Mouse (Mus musculus) midbrain, embryonic 16.5 days (tissue): Measurements from ENCODE around the gene Ppat. TPM values are rescaled to one million over a fixed set of nuclear protein-coding genes. Genes with fewer than 3 reads are reported as not detected.

Experiments
- ATAC-seq: fragments of 200-750 bp; cut with Nextera tagmentation; 2 replicates; pipeline ENCODE4 v1.8.0; 2017; ENCODE audit warnings: moderate TSS enrichment
- H3K27ac ChIP-seq: fragments of 300-500 bp; sonication (generic); 2 replicates; pipeline ENCODE4 v1.5.1; 2014; ENCODE audit warnings: mild to moderate bottlenecking, low read length, mixed read lengths
- H3K27me3 ChIP-seq: fragments of 300-500 bp; sonication (generic); 2 replicates; pipeline ENCODE4 v1.6.1; 2014; ENCODE audit warnings: low read depth, low read length, mixed read lengths; ENCODE audit not compliant: control insufficient read depth, insufficient read depth
- H3K36me3 ChIP-seq: fragments of 300-500 bp; sonication (generic); 2 replicates; pipeline ENCODE4 v1.6.1; 2014; ENCODE audit warnings: mild to moderate bottlenecking, low read length, moderate library complexity, mixed read lengths; ENCODE audit not compliant: control insufficient read depth, insufficient read depth
- H3K4me1 ChIP-seq: fragments of 300-500 bp; sonication (generic); 2 replicates; pipeline ENCODE4 v1.6.1; 2014; ENCODE audit warnings: mild to moderate bottlenecking, low read length, mixed read lengths; ENCODE audit not compliant: control insufficient read depth, insufficient read depth
- H3K4me2 ChIP-seq: fragments of 300-500 bp; sonication (generic); 2 replicates; pipeline ENCODE4 v1.6.1; 2014; ENCODE audit warnings: mild to moderate bottlenecking, low read length, mixed read lengths
- H3K4me3 ChIP-seq: fragments of 300-500 bp; sonication (generic); 2 replicates; pipeline ENCODE4 v1.5.1; 2014; ENCODE audit warnings: low read depth, mild to moderate bottlenecking, low read length, moderate library complexity, mixed read lengths
- H3K9ac ChIP-seq: fragments of 300-500 bp; sonication (generic); 2 replicates; pipeline ENCODE4 v1.6.1; 2014; ENCODE audit warnings: low read depth, low read length, mixed read lengths
- H3K9me3 ChIP-seq: fragments of 300-500 bp; sonication (generic); replicated peaks from 2 replicates; pipeline ENCODE4 v1.6.1; 2014; ENCODE audit warnings: mild to moderate bottlenecking, low read length, mixed read lengths; ENCODE audit not compliant: control insufficient read depth, poor library complexity, severe bottlenecking
- WGBS: fragments of 180-500 bp; shearing (Covaris S2); extraction: QIAGEN DNeasy Blood & Tissue Kit; methylation state at CpG from one replicate; pipeline ENCODE4 v1.1.7; 2014; 5-methylcytosine and 5-hydroxymethylcytosine counted together
- polyA plus RNA-seq: library from polyadenylated mRNA; unstranded; fragments of >200 nt; fragmentation: Nextera tagmentation; extraction: Ambion mirVana; gene quantifications from 2 replicates; pipeline ENCODE4 v1.2.1, GENCODE M21; 2015

The Ppat gene
- 9.7 and 10.4 TPM in 2 replicates for polyA plus RNA-seq

DNA sequence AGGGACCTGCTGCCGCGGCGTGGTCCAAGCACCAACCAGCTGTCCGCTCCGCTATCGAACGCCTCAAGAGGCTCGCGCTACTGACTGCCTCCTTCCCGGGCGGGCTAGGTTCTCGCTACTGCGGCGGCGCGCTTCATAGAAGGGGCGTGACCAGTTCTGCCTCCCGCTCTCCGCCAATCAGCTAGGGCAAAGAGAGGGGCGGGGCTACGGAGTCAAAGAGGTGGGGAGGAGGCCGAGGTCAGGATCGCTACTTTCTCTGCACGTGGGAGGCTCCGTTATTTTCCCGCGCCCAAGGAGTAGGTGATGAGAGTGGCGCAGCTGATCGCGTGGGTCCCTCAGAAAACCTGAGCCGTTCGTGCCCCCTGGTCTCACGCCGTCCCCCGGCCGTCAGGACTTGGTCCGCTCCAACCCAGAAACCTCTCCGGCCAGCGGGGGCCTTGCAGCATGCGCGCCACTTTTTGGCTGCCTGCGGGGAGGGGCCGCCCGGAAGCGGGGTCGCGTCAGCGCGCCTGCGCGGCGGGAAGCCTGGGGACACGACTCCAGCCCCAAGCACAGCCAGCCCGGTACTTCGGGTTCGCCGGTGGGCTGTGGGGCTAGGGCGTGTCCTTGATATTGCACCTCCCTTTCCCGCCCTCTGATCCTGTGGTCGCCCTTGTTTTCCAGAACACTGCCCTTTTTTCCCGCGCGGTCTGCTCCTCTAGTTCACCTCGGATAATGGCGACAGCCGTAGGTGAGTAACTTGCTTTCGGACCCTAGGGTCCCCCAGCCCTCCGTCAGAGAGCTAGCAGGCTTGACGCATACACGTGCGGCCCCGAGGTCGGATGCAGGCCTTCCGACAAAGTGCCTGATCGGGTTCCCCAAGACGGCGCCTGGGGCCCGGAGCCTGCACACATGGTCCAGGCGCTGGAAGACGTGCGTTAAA is at the start of gene Ppat, which contains the start of gene Paics:
Gene Ppat (minus strand): TSS at position 473 of the 922 bp plus-strand sequence.
Gene Paics (plus strand): TSS at position 202 of the 922 bp plus-strand sequence.
- peak; percentile 97 for ATAC-seq
- Histone ChIP-seq H3K4me1 (peaks cover 22% of the 10 kb centered on the region), H3K27me3 (no peaks in the 10 kb centered on the region), H3K36me3 (no peaks in the 10 kb centered on the region), H3K9ac (peak within 1 kb of the TSS; percentile 63), H3K4me3 (peak within 1 kb of the TSS; percentile 63), H3K27ac (peak within 1 kb of the TSS; percentile 81), H3K4me2 (peak within 1 kb of the TSS; percentile 86), H3K9me3 (no peaks in the 10 kb centered on the region)
- under 1% methylated on average over 81 of the region's 81 CpGs for WGBS

DNA sequence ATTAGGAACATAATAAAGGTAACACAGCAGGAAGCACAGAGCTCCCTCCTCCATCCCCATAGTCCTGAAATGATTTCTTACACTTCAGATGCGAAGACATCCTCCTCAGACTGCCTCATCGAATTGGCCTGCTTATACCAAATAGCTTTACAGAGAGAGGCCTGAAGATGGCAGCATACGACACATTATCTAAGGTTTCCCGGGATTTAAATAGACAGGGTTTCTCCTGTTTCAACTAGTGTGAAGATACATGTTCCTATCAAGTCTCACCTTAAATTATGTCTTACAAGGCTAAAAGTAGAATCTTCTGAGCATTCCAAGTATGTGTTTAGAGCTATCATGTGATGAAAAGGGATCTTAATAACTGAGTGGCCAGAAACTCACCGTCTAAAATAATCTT is 47.0 kb upstream of the Ppat start:
- Histone ChIP-seq H3K4me1 (no peaks in the 10 kb centered on the region), H3K27ac (no peak overlapping the region), H3K27me3 (no peaks in the 10 kb centered on the region), H3K9me3 (no peaks in the 10 kb centered on the region), H3K4me3 (no peak overlapping the region), H3K36me3 (peaks cover 31% of the 10 kb centered on the region), H3K4me2 (no peak overlapping the region), H3K9ac (no peak overlapping the region)
- 45% methylated on average over 5 of the region's 5 CpGs for WGBS
- peak; percentile 36; the same call in 1 of the 2 replicates for ATAC-seq

DNA sequence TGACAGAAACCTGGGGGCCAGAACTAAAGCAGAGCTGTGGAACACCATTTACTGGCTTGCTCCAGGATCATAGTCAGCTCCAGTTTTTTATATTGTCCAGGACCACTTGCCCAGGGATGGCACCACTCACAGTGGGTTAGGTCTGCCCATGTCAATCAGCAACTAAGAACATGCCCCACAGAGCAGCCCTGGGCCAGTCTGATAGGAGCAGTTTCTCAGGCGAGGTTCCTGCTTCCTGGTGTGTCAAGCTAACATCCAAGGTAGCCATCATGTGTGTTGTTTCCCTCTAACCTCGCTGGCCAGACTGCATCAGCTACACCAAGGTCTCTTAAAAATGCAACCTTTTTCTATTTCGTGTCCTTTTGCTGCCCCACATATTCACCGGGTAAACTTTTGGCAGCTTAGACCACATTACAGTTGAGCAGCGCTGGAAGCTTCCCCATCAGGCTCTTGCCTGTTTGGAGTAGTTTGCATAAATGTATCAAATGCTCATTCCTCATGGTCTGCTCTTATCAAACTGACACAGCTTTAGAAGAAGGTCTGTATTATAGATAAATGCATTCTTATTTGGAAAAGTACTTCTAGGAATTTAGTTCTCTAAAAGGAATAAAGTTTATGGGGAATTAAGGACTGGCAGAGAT is 41.9 kb upstream of the Ppat start:
- Histone ChIP-seq H3K9ac (no peak overlapping the region), H3K4me3 (no peak overlapping the region), H3K27ac (no peak overlapping the region), H3K36me3 (peaks cover 50% of the 10 kb centered on the region), H3K4me1 (no peaks in the 10 kb centered on the region), H3K9me3 (no peaks in the 10 kb centered on the region), H3K4me2 (no peak overlapping the region), H3K27me3 (no peaks in the 10 kb centered on the region)
- ATAC-seq: no peak
- 95% methylated on average over 5 of the region's 5 CpGs for WGBS

DNA sequence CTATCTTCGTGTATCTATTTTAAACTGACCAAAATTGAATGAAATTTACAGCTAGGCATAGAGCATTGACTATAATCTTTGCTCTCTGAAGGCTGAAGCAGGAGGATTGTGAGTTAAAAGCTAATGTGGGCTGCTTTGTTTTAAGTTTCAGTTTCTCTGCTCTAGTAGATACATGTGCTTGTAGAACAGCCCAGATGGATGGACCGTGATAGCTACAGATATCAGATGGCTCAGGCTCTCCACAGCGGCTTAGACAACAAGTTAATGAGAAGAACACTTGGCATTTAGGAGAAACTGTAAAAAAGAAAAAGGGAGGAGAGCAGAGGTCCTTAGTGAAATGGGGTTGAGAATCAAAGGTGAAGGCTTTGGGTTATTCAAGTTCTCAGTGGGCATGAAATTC is 39.4 kb upstream of the Ppat start:
- Histone ChIP-seq H3K9ac (no peak overlapping the region), H3K27me3 (no peaks in the 10 kb centered on the region), H3K27ac (no peak overlapping the region), H3K36me3 (peaks cover 45% of the 10 kb centered on the region), H3K9me3 (no peaks in the 10 kb centered on the region), H3K4me1 (no peaks in the 10 kb centered on the region), H3K4me3 (no peak overlapping the region), H3K4me2 (no peak overlapping the region)
- ATAC-seq: no peak
- 98% methylated on average over 3 of the region's 3 CpGs for WGBS

DNA sequence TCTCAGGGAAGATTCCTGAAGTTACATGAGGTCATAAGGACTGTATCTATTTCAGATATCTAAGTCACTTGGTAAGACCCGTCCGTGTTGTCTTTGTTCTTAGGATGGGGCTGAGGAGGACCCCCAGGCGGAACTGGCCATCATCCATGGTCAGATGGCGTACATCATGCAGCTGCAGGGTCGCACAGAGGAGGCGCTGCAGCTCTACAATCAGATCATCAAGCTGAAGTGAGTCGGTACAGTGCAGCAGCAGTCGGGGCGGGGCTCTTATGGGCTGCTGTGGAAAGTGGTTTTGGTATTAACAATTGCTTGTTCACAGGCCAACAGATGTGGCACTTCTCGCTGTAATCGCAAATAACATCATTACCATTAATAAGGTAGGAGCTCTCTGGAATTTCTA is 32.6 kb upstream of the Ppat start:
- Histone ChIP-seq H3K4me3 (no peak overlapping the region), H3K4me2 (no peak overlapping the region), H3K4me1 (no peaks in the 10 kb centered on the region), H3K9me3 (no peaks in the 10 kb centered on the region), H3K27ac (no peak overlapping the region), H3K27me3 (no peaks in the 10 kb centered on the region), H3K36me3 (peaks cover 46% of the 10 kb centered on the region), H3K9ac (no peak overlapping the region)
- no peak for ATAC-seq
- 93% methylated on average over 11 of the region's 11 CpGs for WGBS

DNA sequence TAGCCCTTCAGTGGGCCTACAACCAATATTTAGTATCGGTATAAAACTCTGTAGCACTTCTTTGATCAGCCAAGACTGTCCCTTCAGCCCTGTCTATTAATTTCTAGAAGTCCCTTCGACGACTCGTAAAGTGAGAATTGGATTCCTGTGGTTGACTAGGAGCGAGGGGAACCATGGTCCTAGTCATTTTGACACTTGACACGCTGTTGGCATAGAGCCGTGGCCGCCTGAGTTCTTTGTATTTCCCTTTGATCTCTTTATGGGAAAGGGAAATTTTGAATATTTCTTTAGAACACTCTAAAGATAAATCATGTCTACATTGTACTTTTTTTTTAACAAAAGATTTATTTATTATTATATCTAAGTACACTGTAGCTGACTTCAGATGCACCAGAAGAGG is 24.4 kb upstream of the Ppat start:
- ATAC-seq: no peak

DNA sequence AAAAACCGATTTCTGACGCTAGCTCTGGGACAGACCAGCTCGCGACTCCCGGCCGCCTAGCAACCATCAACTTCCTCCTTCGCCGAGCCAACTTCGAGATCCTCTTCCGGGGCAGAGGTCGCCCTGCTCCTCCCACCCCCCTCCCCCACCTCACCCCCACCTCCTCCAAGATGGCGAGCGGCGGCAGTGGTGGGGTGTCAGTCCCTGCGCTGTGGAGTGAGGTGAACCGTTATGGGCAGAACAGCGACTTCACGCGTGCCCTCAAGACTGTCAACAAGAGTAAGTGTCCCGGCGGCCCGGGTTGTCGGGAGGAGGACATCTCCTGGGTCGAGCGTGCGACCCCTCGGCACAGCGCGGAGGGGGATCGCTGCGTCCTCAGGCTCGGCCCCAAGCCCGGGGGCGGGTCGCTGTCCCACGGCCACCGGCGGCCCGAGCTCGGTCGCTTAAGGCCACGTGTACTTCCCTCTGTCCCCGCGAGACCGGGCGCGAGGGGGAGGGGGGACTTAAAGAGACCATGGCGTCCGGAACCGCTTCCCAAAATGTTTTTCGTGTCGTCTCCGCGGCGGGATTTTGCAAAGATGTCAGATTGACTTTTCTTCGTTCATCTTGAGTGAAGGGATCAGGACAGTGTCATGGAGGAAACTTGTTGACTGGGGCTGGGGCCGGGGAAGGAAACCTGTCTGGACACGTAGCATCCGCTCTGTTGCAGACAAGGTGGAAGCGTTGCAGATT is 23.3 kb upstream of the Ppat start, which contains the start of gene Srp72:
Gene Srp72 (plus strand): TSS at position 130 of the 732 bp plus-strand sequence.
- Histone ChIP-seq H3K27me3 (no peaks in the 10 kb centered on the region), H3K4me1 (peaks cover 16% of the 10 kb centered on the region), H3K9ac (peak within 1 kb of the TSS; percentile 87), H3K27ac (peak within 1 kb of the TSS; percentile 89), H3K4me3 (peak within 1 kb of the TSS; percentile 88), H3K9me3 (no peaks in the 10 kb centered on the region), H3K4me2 (peak within 1 kb of the TSS; percentile 84), H3K36me3 (peaks cover 4% of the 10 kb centered on the region; the same call in 1 of the 2 replicates)
- peak; percentile 94 for ATAC-seq
- WGBS: under 1% methylated on average over 55 of the region's 60 CpGs

More for the DNA sequence above, 24.4 kb upstream of the Ppat start:
- H3K27me3 ChIP-seq: no peaks in the 10 kb centered on the region
- H3K9me3 ChIP-seq: no peaks in the 10 kb centered on the region
- 87% methylated on average over 8 of the region's 8 CpGs for WGBS
- H3K4me2 ChIP-seq: peak overlapping the region; percentile 72
- peaks cover 16% of the 10 kb centered on the region for H3K4me1 ChIP-seq
- no peak overlapping the region for H3K27ac ChIP-seq
- H3K36me3 ChIP-seq: peaks cover 10% of the 10 kb centered on the region
- peak overlapping the region; percentile 87; the same call in 1 of the 2 replicates for H3K9ac ChIP-seq
- H3K4me3 ChIP-seq: peak overlapping the region; percentile 88

DNA sequence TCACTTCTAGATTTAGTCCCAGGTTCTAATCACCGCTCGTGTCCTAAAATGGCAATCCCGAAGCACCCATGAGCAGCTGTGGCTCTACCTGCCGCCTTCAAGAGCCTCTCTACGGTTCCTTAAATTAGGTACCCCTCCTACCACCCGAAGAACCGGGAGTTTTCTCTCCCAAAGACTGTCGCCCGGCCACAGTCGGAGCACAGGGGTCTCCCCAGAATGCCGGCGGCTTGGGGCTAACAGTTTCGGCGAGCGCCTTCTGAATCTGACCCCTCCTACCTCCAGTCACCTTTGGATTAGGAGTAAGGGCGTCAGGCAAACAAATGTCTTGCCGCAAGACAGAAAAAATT is 22.8 kb upstream of the Ppat start:
- Histone ChIP-seq H3K9ac (peak overlapping the region; percentile 87), H3K4me1 (peaks cover 16% of the 10 kb centered on the region), H3K9me3 (no peaks in the 10 kb centered on the region), H3K4me2 (peak overlapping the region; percentile 84), H3K27ac (peak overlapping the region; percentile 62), H3K27me3 (no peaks in the 10 kb centered on the region), H3K4me3 (peak overlapping the region; percentile 88), H3K36me3 (0 out of 2 replicates have a peak, but pooled peaks cover under 1% of the 10 kb centered on the region)
- 3% methylated on average over 17 of the region's 17 CpGs for WGBS
- ATAC-seq: peak; percentile 65
